Mouse (Mus musculus) midbrain, embryonic 11.5 days (tissue): ENCODE measurements around the gene Cdh26. TPM values are rescaled to one million over a fixed set of nuclear protein-coding genes. Genes with fewer than 3 reads are reported as not detected.

ENCODE experiments used
- ATAC-seq: fragments of 200-750 bp; cut with Nextera tagmentation; 2 replicates; pipeline ENCODE4 v1.8.0; 2017; ENCODE audit warnings: moderate TSS enrichment, moderate library complexity; ENCODE audit not compliant: low FRiP score
- DNase-seq: peaks from one replicate; pipeline ENCODE4 v3.0.0; 2015; ENCODE audit warnings: low spot score; ENCODE audit errors: missing footprints
- H3K27ac ChIP-seq: fragments of 300-500 bp; sonication (generic); 2 replicates; pipeline ENCODE4 v1.5.1; 2014; ENCODE audit warnings: low read depth, low read length
- H3K27me3 ChIP-seq: fragments of 300-500 bp; sonication (generic); 2 replicates; pipeline ENCODE4 v1.6.1; 2014; ENCODE audit warnings: mild to moderate bottlenecking, low read length, moderate library complexity, mixed read lengths; ENCODE audit not compliant: control insufficient read depth, insufficient read depth
- H3K36me3 ChIP-seq: fragments of 300-500 bp; sonication (generic); 2 replicates; pipeline ENCODE4 v1.6.1; 2014; ENCODE audit warnings: mild to moderate bottlenecking, low read length, moderate library complexity, mixed read lengths; ENCODE audit not compliant: control insufficient read depth, insufficient read depth
- H3K4me1 ChIP-seq: fragments of 300-500 bp; sonication (generic); 2 replicates; pipeline ENCODE4 v1.6.1; 2014; ENCODE audit warnings: low read length; ENCODE audit not compliant: control insufficient read depth, insufficient read depth
- H3K4me2 ChIP-seq: fragments of 300-500 bp; sonication (generic); 2 replicates; pipeline ENCODE4 v1.6.1; 2014; ENCODE audit warnings: mild to moderate bottlenecking, moderate library complexity
- H3K4me3 ChIP-seq: fragments of 300-500 bp; sonication (generic); 2 replicates; pipeline ENCODE4 v1.5.1; 2014; ENCODE audit warnings: low read depth, low read length
- H3K9ac ChIP-seq: fragments of 300-500 bp; sonication (generic); 2 replicates; pipeline ENCODE4 v1.6.1; 2014; ENCODE audit warnings: low read length
- H3K9me3 ChIP-seq: fragments of 300-500 bp; sonication (generic); 2 replicates; pipeline ENCODE4 v1.6.1; 2016; ENCODE audit warnings: low read length; ENCODE audit not compliant: control insufficient read depth
- whole genome bisulfite sequencing: fragments of 180-500 bp; shearing (Covaris S2); extraction: QIAGEN DNeasy Blood & Tissue Kit; methylation state at CpG from one replicate; pipeline ENCODE4 v1.1.7; 2014; 5-methylcytosine and 5-hydroxymethylcytosine counted together
- polyA plus RNA-seq: library from polyadenylated mRNA; unstranded; fragments of >200 nt; fragmentation: Nextera tagmentation; extraction: Ambion mirVana; gene quantifications from 2 replicates; pipeline ENCODE4 v1.2.1, GENCODE M21; 2014

The Cdh26 gene
- polyA plus RNA-seq, 1 experiment from 2014 or later = 0.14 TPM

DNA sequence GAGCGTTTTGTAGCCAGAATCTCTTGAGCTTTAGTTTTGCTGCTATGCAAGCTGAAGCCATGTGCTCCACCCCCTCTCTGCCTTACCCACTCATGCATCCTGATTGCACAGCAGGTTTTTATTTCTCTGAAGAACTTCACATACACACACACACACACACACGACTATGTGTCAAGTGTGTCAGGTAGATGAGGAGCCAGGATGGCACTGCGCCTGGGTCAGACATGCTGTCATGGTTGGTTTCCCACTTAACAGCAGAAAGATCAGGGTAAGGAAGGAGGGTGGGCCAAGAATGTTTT is 15.2 kb upstream of the Cdh26 start:
- no peaks in the 10 kb centered on the region for H3K36me3 ChIP-seq
- H3K27ac ChIP-seq = no peak overlapping the region
- 45% methylated on average over 3 of the region's 3 CpGs for WGBS
- peaks cover 12% of the 10 kb centered on the region for H3K27me3 ChIP-seq
- DNase-seq (peak; percentile 87), ATAC-seq (peak; percentile 4; the same call in 1 of the 2 replicates)
- H3K9me3 ChIP-seq = no peaks in the 10 kb centered on the region
- H3K4me2 ChIP-seq = peak overlapping the region; percentile 93
- H3K4me1 ChIP-seq = peaks cover 13% of the 10 kb centered on the region
- no peak overlapping the region for H3K9ac ChIP-seq
- peak overlapping the region; percentile 69 for H3K4me3 ChIP-seq

DNA sequence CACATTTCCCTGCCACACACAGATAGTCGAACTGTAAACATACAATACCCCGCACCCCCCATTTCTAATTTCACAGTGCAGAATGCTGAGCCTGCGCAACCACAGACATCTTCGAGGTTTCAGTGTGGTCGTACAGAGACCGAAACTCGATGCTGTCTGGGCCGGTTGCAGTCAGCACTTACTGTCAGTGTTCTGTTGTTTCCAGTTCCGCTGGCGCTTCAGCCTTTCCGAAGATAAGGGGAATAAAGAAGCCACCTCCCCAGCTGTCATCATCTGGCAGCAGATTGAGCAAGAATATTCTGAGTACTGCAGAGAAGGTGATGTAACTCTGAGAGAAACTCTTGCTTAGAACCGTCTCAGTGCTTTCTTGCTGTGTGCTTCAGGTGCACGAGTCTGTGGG is 13.9 kb upstream of the Cdh26 start:
- Histone ChIP-seq H3K4me2 (no peak overlapping the region), H3K27ac (no peak overlapping the region), H3K4me3 (no peak overlapping the region), H3K9me3 (no peaks in the 10 kb centered on the region), H3K36me3 (no peaks in the 10 kb centered on the region), H3K4me1 (peaks cover 13% of the 10 kb centered on the region), H3K27me3 (peaks cover 12% of the 10 kb centered on the region), H3K9ac (no peak overlapping the region)
- 82% methylated on average over 13 of the region's 13 CpGs for WGBS
- ATAC-seq (no peak), DNase-seq (no peak)

GRCm38 (mm10) chr2:178416970-178417369 is 13.4 kb upstream of the Cdh26 start:
- Histone ChIP-seq H3K4me2 (no peak overlapping the region), H3K27me3 (peaks cover 12% of the 10 kb centered on the region), H3K4me3 (no peak overlapping the region), H3K36me3 (no peaks in the 10 kb centered on the region), H3K4me1 (peaks cover 13% of the 10 kb centered on the region), H3K27ac (no peak overlapping the region), H3K9me3 (no peaks in the 10 kb centered on the region), H3K9ac (no peak overlapping the region)
- no peak for DNase-seq
- no peak for ATAC-seq
- 65% methylated on average over 4 of the region's 4 CpGs for WGBS

- no peaks in the 10 kb centered on the region for H3K27me3 ChIP-seq
- no peaks in the 10 kb centered on the region for H3K36me3 ChIP-seq
- no peak overlapping the region for H3K27ac ChIP-seq
- H3K4me3 ChIP-seq = no peak overlapping the region
- WGBS = 83% methylated on average over 9 of the region's 9 CpGs
- H3K9me3 ChIP-seq = no peaks in the 10 kb centered on the region
- no peak for DNase-seq
- no peak overlapping the region for H3K4me2 ChIP-seq
- H3K4me1 ChIP-seq = no peaks in the 10 kb centered on the region
- no peak overlapping the region for H3K9ac ChIP-seq
- no peak for ATAC-seq
Observed at GRCm38 (mm10) chr2:178420576-178420975, 9.8 kb upstream of the Cdh26 start.

DNA sequence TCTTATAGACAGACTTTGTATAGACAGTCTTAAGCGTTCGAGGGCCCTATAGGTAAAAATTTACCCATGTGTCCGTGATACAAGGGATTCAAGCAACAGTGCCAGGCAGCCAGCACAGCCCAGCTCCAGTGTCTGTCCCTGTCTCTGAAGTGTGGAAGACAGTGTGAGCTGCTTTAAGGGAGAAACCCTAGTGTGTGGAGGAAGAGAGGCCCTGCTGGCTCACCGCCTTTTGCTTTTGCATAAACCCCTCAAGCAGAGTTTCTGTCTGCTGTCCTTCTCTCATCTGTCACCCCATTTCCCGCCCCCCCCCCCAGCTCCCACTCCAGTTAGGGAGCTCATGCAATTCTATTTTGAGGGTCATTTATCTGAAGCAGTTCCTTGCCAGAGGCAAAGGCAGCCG is 8.7 kb upstream of the Cdh26 start:
- no peaks in the 10 kb centered on the region for H3K36me3 ChIP-seq
- DNase-seq = no peak

GRCm38 (mm10) chr2:178422186-178422585 is 8.1 kb upstream of the Cdh26 start:
- H3K4me1 ChIP-seq = no peaks in the 10 kb centered on the region
- H3K27ac ChIP-seq = no peak overlapping the region
- no peaks in the 10 kb centered on the region for H3K9me3 ChIP-seq
- no peak for ATAC-seq
- H3K36me3 ChIP-seq = no peaks in the 10 kb centered on the region
- H3K4me3 ChIP-seq = no peak overlapping the region
- H3K27me3 ChIP-seq = no peaks in the 10 kb centered on the region
- no peak overlapping the region for H3K4me2 ChIP-seq
- 60% methylated on average over 2 of the region's 3 CpGs for WGBS
- no peak for DNase-seq
- no peak overlapping the region for H3K9ac ChIP-seq

More for the DNA sequence above, 8.7 kb upstream of the Cdh26 start:
- H3K27ac ChIP-seq = no peak overlapping the region
- no peaks in the 10 kb centered on the region for H3K9me3 ChIP-seq
- no peak overlapping the region for H3K9ac ChIP-seq
- no peaks in the 10 kb centered on the region for H3K4me1 ChIP-seq
- H3K4me3 ChIP-seq = no peak overlapping the region
- H3K27me3 ChIP-seq = no peaks in the 10 kb centered on the region
- H3K4me2 ChIP-seq = no peak overlapping the region
- ATAC-seq = no peak
- 56% methylated on average over 6 of the region's 6 CpGs for WGBS

- Histone ChIP-seq H3K27ac (no peak overlapping the region), H3K9me3 (no peaks in the 10 kb centered on the region), H3K27me3 (no peaks in the 10 kb centered on the region), H3K4me3 (no peak overlapping the region), H3K4me2 (no peak overlapping the region), H3K36me3 (no peaks in the 10 kb centered on the region), H3K4me1 (no peaks in the 10 kb centered on the region), H3K9ac (no peak overlapping the region)
- no peak for DNase-seq
- WGBS = 79% methylated on average over 5 of the region's 5 CpGs
- ATAC-seq = no peak
Observed at GRCm38 (mm10) chr2:178423223-178423622, 7.1 kb upstream of the Cdh26 start.

DNA sequence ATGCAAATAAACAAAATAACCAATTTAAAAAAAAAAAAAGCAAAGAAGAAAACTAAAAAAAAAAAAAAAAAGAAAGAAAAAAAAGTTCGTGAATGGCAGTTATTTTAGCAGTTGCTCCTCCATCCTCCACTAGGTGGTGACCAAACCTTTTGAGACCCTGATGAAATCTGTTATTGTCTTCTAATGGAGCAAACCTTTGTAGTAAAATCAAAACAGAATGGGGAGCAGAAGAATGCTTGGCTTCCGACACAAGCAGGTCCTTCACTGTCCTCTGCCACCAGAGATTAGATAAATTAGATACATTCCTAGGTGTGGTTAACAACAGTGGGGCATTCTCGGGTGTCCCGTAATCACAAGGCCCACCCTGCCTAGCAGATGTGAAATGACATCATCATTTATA is 4.1 kb upstream of the Cdh26 start:
- Histone ChIP-seq H3K9me3 (no peaks in the 10 kb centered on the region), H3K36me3 (no peaks in the 10 kb centered on the region), H3K9ac (no peak overlapping the region), H3K4me1 (no peaks in the 10 kb centered on the region), H3K27ac (no peak overlapping the region), H3K4me2 (no peak overlapping the region), H3K4me3 (no peak overlapping the region), H3K27me3 (no peaks in the 10 kb centered on the region)
- peak; percentile 33; the same call in 1 of the 2 replicates for ATAC-seq
- peak; percentile 84 for DNase-seq
- WGBS = 56% methylated on average over 4 of the region's 4 CpGs

DNA sequence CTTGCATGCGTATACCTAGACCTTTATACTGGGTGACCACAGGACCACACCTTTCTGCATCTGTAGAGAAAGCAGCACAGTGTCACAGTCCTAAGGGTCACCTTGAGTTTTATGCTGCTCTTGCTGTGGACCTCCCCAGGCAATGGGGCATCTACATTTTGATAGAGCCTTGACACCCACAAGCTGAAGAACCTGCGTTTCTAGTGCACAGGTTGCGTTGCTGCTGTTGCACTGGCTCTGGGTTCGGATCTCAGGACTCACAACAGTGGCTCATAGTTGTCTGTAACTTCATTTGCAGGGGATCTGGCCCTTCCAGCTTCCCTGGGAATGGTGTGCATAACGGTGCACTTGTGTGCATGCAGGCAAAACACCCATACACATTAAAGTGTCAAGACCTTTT is 3.1 kb upstream of the Cdh26 start:
- H3K9ac ChIP-seq = no peak overlapping the region
- ATAC-seq (no peak), DNase-seq (peak; percentile 59)
- 87% methylated on average over 5 of the region's 5 CpGs for WGBS
- H3K4me2 ChIP-seq = no peak overlapping the region
- no peak overlapping the region for H3K27ac ChIP-seq
- H3K4me1 ChIP-seq = no peaks in the 10 kb centered on the region
- H3K9me3 ChIP-seq = no peaks in the 10 kb centered on the region
- H3K36me3 ChIP-seq = no peaks in the 10 kb centered on the region
- no peak overlapping the region for H3K4me3 ChIP-seq
- no peaks in the 10 kb centered on the region for H3K27me3 ChIP-seq

- DNase-seq (peak; percentile 72), ATAC-seq (no peak)
- Histone ChIP-seq H3K36me3 (no peaks in the 10 kb centered on the region), H3K27me3 (no peaks in the 10 kb centered on the region), H3K4me3 (no peak overlapping the region), H3K4me2 (no peak overlapping the region), H3K4me1 (no peaks in the 10 kb centered on the region), H3K9me3 (no peaks in the 10 kb centered on the region), H3K9ac (no peak overlapping the region), H3K27ac (no peak overlapping the region)
- 80% methylated on average over 9 of the region's 9 CpGs for WGBS
Observed at GRCm38 (mm10) chr2:178428183-178428582, 2.1 kb upstream of the Cdh26 start.
